In genomic region chr13:34683270-34683669, GRCm38 (mm10) we compare ENCODE assay signal across 34 mouse cellular contexts. TPM values are rescaled to one million over a fixed set of nuclear protein-coding genes. Genes with fewer than 3 reads are reported as not detected.
DNase-seq lines count a peak whose midpoint lies in the region; ATAC-seq and TF ChIP-seq lines count a peak whose summit lies in the region.
"Had no signal": no experiment of that assay in that cellular context is flagged by ENCODE, and none has a peak within 500 bp of the region (broad histone marks: within the 10 kb centered on the region; RNA-seq: fewer than 3 reads in every experiment).

No protein-coding gene starts in this region.

- no peaks in the 10 kb centered on the region for H3K9me3 ChIP-seq in heart, embryonic 16.5 days (replicated peaks; ENCODE audit: control insufficient read depth, low read length)
- H3K9me3 ChIP-seq in limb, embryonic 10.5 days (replicated peaks): no peaks in the 10 kb centered on the region
- H3K9me3 ChIP-seq: embryonic facial prominence, embryonic 10.5 days; forebrain, embryonic 10.5 days; G1E; hindbrain, embryonic 12.5 days; liver, embryonic 15.5 days; neural tube, embryonic 15.5 days had no signal

- H3K4me1 ChIP-seq in heart, embryonic 16.5 days (ENCODE audit: control insufficient read depth, insufficient read depth, low read length): peaks cover 12% of the 10 kb centered on the region
- 0 out of 2 replicates have a peak, but pooled peaks cover 8% of the 10 kb centered on the region for H3K4me1 ChIP-seq in brown adipose tissue, adult 24 weeks (ENCODE audit: control insufficient read depth, insufficient read depth, insufficient read length, low read length)
- peaks cover 4% of the 10 kb centered on the region; the same call in 1 of the 2 replicates for H3K4me1 ChIP-seq in limb, embryonic 10.5 days
- H3K4me1 ChIP-seq: embryonic facial prominence, embryonic 10.5 days; forebrain, embryonic 10.5 days; liver, embryonic 15.5 days; neural tube, embryonic 15.5 days had no signal

- TF ChIP-seq CTCF in C2C12 (IDR thresholded peaks at IDR 0.05; ENCODE audit: control insufficient read depth, insufficient read depth, insufficient read length): no peak

- H3K9ac ChIP-seq in heart, embryonic 16.5 days (ENCODE audit: low read length): no peak overlapping the region
- H3K9ac ChIP-seq: hindbrain, embryonic 12.5 days; liver, embryonic 15.5 days; neural tube, embryonic 15.5 days had no signal

- DNase-seq in heart, adult 18-20 months: no peak
- peak; percentile 96 for DNase-seq in 3T3-L1 (ENCODE audit: low read depth, low spot score)
- no peak for DNase-seq in layer of hippocampus, postnatal 36 days
- DNase-seq in limb, embryonic 10.5 days (ENCODE audit: low spot score): no peak
- DNase-seq: adrenal gland, postnatal 36 days; cerebellum, adult 11-12 months; cerebellum, postnatal 10 days; gastrocnemius, postnatal 14 days; heart, postnatal 10 days; kidney, adult 11 months; kidney, postnatal 4 days; layer of hippocampus, adult 9-11 months; left cerebral cortex, postnatal 4 days; liver; right cerebral cortex, adult 18-20 months; thymus, adult 2 months; thymus, postnatal 4 days had no signal

- 59% methylated on average over 9 of the region's 9 CpGs for WGBS in heart, embryonic 16.5 days
- WGBS in limb, embryonic 10.5 days: 86% methylated on average over 9 of the region's 9 CpGs

- no peaks in the 10 kb centered on the region for H3K79me3 ChIP-seq in C2C12 (ENCODE audit: low read depth)

- H3K27ac ChIP-seq in heart, embryonic 16.5 days (ENCODE audit: low read length): peak overlapping the region; percentile 55
- H3K27ac ChIP-seq in brown adipose tissue, adult 24 weeks (replicated peaks; ENCODE audit: low read depth, low read length): peak overlapping the region; percentile 64
- no peak overlapping the region; the same call in 1 of the 2 replicates for H3K27ac ChIP-seq in limb, embryonic 10.5 days
- H3K27ac ChIP-seq: embryonic facial prominence, embryonic 10.5 days; forebrain, embryonic 10.5 days; hindbrain, embryonic 12.5 days; liver, embryonic 15.5 days; macrophage; neural tube, embryonic 15.5 days; stomach, postnatal 0 days had no signal

- H3K4me3 ChIP-seq in heart, embryonic 16.5 days (ENCODE audit: low read length): no peak overlapping the region
- H3K4me3 ChIP-seq in C2C12 (ENCODE audit: insufficient read depth, poor library complexity, severe bottlenecking): no peak overlapping the region
- peak overlapping the region; percentile 30 for H3K4me3 ChIP-seq in brown adipose tissue, adult 24 weeks (ENCODE audit: insufficient read depth, low read depth, low read length)
- H3K4me3 ChIP-seq in limb, embryonic 10.5 days: no peak overlapping the region
- H3K4me3 ChIP-seq: embryonic facial prominence, embryonic 10.5 days; forebrain, embryonic 10.5 days; hindbrain, embryonic 12.5 days; liver, embryonic 15.5 days; neural tube, embryonic 15.5 days had no signal

- H3ac ChIP-seq in C2C12 (ENCODE audit: control insufficient read depth, insufficient read length, low read depth): no peak overlapping the region

- ATAC-seq in heart, embryonic 16.5 days (replicated peaks; ENCODE audit: extremely low read depth, insufficient read depth, low FRiP score): no peak
- ATAC-seq: forebrain, embryonic 16.5 days had no signal

- no peaks in the 10 kb centered on the region for H3K79me2 ChIP-seq in C2C12 (ENCODE audit: control insufficient read depth, insufficient read depth)

- H3K4me2 ChIP-seq in heart, embryonic 16.5 days (ENCODE audit: low read depth, low read length): peak overlapping the region; percentile 24; the same call in 1 of the 2 replicates
- H3K4me2 ChIP-seq: hindbrain, embryonic 12.5 days; liver, embryonic 15.5 days; midbrain, embryonic 11.5 days; neural tube, embryonic 15.5 days had no signal

- H3K27me3 ChIP-seq in heart, embryonic 16.5 days (ENCODE audit: control insufficient read depth, insufficient read depth, low read length): no peaks in the 10 kb centered on the region
- no peaks in the 10 kb centered on the region for H3K27me3 ChIP-seq in C2C12 (ENCODE audit: control insufficient read depth, insufficient read depth, insufficient read length)
- H3K27me3 ChIP-seq in limb, embryonic 10.5 days (ENCODE audit: low read depth, poor library complexity, severe bottlenecking): no peaks in the 10 kb centered on the region
- H3K27me3 ChIP-seq: hindbrain, embryonic 12.5 days; liver, embryonic 15.5 days; neural tube, embryonic 15.5 days had no signal

- H3K36me3 ChIP-seq in heart, embryonic 16.5 days (ENCODE audit: control insufficient read depth, insufficient read depth): no peaks in the 10 kb centered on the region
- H3K36me3 ChIP-seq in C2C12 (ENCODE audit: control insufficient read depth, insufficient read depth): no peaks in the 10 kb centered on the region
- H3K36me3 ChIP-seq in limb, embryonic 10.5 days: no peaks in the 10 kb centered on the region
- H3K36me3 ChIP-seq: embryonic facial prominence, embryonic 10.5 days; forebrain, embryonic 10.5 days; G1E; hindbrain, embryonic 12.5 days; liver, embryonic 15.5 days; neural tube, embryonic 15.5 days had no signal

TF ChIP-seq in C2C12, 6 proteins besides CTCF, POLR2A, EP300 and RAD21:
- TF ChIP-seq MYOD1 (IDR thresholded peaks at IDR 0.05; ENCODE audit: control insufficient read depth, insufficient read length, low read depth): peak; percentile 17
- TF ChIP-seq FOSL1 (IDR thresholded peaks at IDR 0.05; ENCODE audit: insufficient read depth, low read length, poor library complexity, severe bottlenecking): peak; percentile 97
- TF ChIP-seq CEBPB (IDR thresholded peaks at IDR 0.05; ENCODE audit: low read depth): no peak
- TF ChIP-seq MAX (IDR thresholded peaks at IDR 0.05): peak; percentile 68
- TF ChIP-seq USF1 (IDR thresholded peaks at IDR 0.05; ENCODE audit: low read depth): peak; percentile 57
- TF ChIP-seq MYOG (IDR thresholded peaks at IDR 0.05; ENCODE audit: control insufficient read depth, extremely low read depth, insufficient read length): no peak

RNA-seq across cellular contexts. Expression of gene Pxdc1, which starts 30.0 kb away (rescaled TPM):
- 19.3 and 21.2 TPM in 2 replicates for polyA plus RNA-seq in heart, embryonic 16.5 days (2015; fragmentation: Nextera tagmentation; extraction: Ambion mirVana)
- 10 to 100 TPM; 13.1 to 16.4 TPM for total RNA-seq in heart, adult 18-20 months (2021)
- 29.7 TPM for polyA plus RNA-seq in C2C12 (2012; fragmentation: generic; extraction: Trizol)
- 10.1 and 12.9 TPM in 2 replicates for polyA plus RNA-seq in brown adipose tissue, adult 24 weeks (2012; ENCODE audit: insufficient read depth, insufficient read length, missing spikeins)
- 10 to 100 TPM; 17.7 to 18.3 TPM for total RNA-seq in layer of hippocampus, postnatal 36 days (2021)
- polyA plus RNA-seq in limb, embryonic 10.5 days (2016; fragmentation: Nextera tagmentation; extraction: Ambion mirVana): 1.9 and 2.5 TPM in 2 replicates
- polyA plus RNA-seq: G1E had no signal

RNA-seq across cellular contexts. Expression of gene Fam50b, which starts 51.4 kb away (rescaled TPM):
- not detected in 2 replicates for polyA plus RNA-seq in heart, embryonic 16.5 days (2015; fragmentation: Nextera tagmentation; extraction: Ambion mirVana)
- not detected for total RNA-seq in heart, adult 18-20 months (2021)
- not detected for polyA plus RNA-seq in C2C12 (2012; fragmentation: generic; extraction: Trizol)
- polyA plus RNA-seq in brown adipose tissue, adult 24 weeks (2012; ENCODE audit: insufficient read depth, insufficient read length, missing spikeins): not detected in 2 replicates
- not detected for total RNA-seq in layer of hippocampus, postnatal 36 days (2021)
- polyA plus RNA-seq in limb, embryonic 10.5 days (2016; fragmentation: Nextera tagmentation; extraction: Ambion mirVana): 0.11 TPM in 1 of 2 replicates, not detected in the other
- total RNA-seq: adrenal gland, postnatal 36 days; G1E; gastrocnemius, postnatal 14 days; heart, postnatal 10 days; left cerebral cortex, adult 8-10 months; left cerebral cortex, postnatal 4 days had no signal
- polyA plus RNA-seq: cortical plate, adult 2 months; embryonic facial prominence, embryonic 10.5 days; forebrain, embryonic 10.5 days; forebrain, embryonic 16.5 days; G1E; kidney, embryonic 16.5 days; macrophage; midbrain, embryonic 11.5 days; midbrain, postnatal 0 days; neural tube, embryonic 15.5 days; thymus, adult 2 months had no signal
